Mouse (Mus musculus): Measurements from ENCODE around the gene Tm4sf19. TPM values are rescaled to one million over a fixed set of nuclear protein-coding genes. Genes with fewer than 3 reads are reported as not detected.
A peak's percentile ranks its signal among the peaks of the same experiment; 100 is the strongest.

Tm4sf19 gene
- not detected in 2 replicates for polyA plus RNA-seq (2014; fragmentation: Nextera tagmentation; extraction: Ambion mirVana)

DNA sequence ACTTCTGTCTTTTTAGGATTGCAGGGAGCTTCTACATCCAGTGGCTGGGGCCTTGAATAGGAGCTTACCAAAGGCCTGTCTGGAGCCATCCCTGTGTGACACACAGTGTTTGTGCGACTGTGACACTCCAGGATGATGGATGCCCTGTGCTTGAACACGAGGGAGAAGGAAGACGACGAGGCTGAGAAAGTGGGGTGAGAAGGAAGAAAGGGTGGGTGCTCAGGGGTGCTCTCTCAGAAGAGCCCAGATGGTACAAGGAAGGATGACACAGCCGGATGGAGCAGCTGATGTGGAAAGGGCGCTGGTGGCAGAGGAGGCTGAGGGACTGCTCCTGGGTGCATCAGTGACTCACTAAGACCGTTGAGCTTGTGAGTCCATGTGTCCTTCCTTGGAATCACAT is at the start of gene Tm4sf19:
TSS of gene Tm4sf19 (plus strand) at position 240 of the 400 bp plus-strand sequence.
- no peaks in the 10 kb centered on the region for H3K27me3 ChIP-seq (ENCODE audit: control insufficient read depth, insufficient read depth, low read length)
- 79% methylated on average over 7 of the region's 7 CpGs for WGBS
- no peak within 1 kb of the TSS for H3K27ac ChIP-seq (ENCODE audit: low read depth, low read length)
- no peaks in the 10 kb centered on the region for H3K4me1 ChIP-seq (replicated peaks; ENCODE audit: control insufficient read depth, insufficient read depth, low read length)
- H3K4me3 ChIP-seq (ENCODE audit: low read depth, low read length): no peak within 1 kb of the TSS
- ATAC-seq (ENCODE audit: low FRiP score) (no peak), DNase-seq (ENCODE audit: low spot score) (no peak)
- no peaks in the 10 kb centered on the region for H3K9me3 ChIP-seq (ENCODE audit: control insufficient read depth, low read length)
- no peaks in the 10 kb centered on the region for H3K36me3 ChIP-seq (ENCODE audit: control insufficient read depth, insufficient read depth, low read length)
- no peak within 1 kb of the TSS for H3K9ac ChIP-seq (ENCODE audit: low read depth, low read length)
- no peak within 1 kb of the TSS for H3K4me2 ChIP-seq (replicated peaks; ENCODE audit: low read depth, low read length)

- H3K27me3 ChIP-seq (ENCODE audit: control insufficient read depth, insufficient read depth, low read length): no peaks in the 10 kb centered on the region
- H3K9ac ChIP-seq (ENCODE audit: low read depth, low read length): no peak overlapping the region
- no peak overlapping the region for H3K4me2 ChIP-seq (replicated peaks; ENCODE audit: low read depth, low read length)
- no peak overlapping the region for H3K27ac ChIP-seq (ENCODE audit: low read depth, low read length)
- no peaks in the 10 kb centered on the region for H3K9me3 ChIP-seq (ENCODE audit: control insufficient read depth, low read length)
- H3K4me3 ChIP-seq (ENCODE audit: low read depth, low read length): no peak overlapping the region
- DNase-seq (ENCODE audit: low spot score) (no peak), ATAC-seq (ENCODE audit: low FRiP score) (no peak)
- WGBS: 94% methylated on average over 3 of the region's 3 CpGs
- no peaks in the 10 kb centered on the region for H3K4me1 ChIP-seq (replicated peaks; ENCODE audit: control insufficient read depth, insufficient read depth, low read length)
- H3K36me3 ChIP-seq (ENCODE audit: control insufficient read depth, insufficient read depth, low read length): no peaks in the 10 kb centered on the region; the same call in 1 of the 2 replicates
Measured at GRCm38 (mm10) chr16:32350776-32351175, 49.5 kb upstream of the Tm4sf19 start.

DNA sequence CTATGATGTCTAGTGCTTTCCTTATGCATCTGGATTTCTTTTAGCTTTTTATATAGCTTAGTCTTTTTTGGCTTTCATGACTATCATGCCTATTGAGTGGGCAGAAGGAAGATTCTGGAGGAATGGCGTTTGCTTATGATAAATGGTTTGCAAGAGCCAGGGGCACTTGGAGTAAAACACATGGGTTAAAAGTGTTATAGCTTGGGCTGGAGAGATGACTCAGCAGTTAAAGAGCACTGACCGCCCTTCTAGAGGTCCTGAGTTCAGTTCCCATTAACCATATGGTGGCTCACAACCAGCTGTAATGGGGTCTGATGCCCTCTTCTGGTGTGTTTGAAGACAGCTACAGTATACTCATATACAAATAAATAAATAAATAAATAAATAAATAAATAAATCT is 36.8 kb upstream of the Tm4sf19 start:
- DNase-seq (ENCODE audit: low spot score) (no peak), ATAC-seq (ENCODE audit: low FRiP score) (no peak)
- H3K27me3 ChIP-seq (ENCODE audit: control insufficient read depth, insufficient read depth, low read length): no peaks in the 10 kb centered on the region
- peaks cover 5% of the 10 kb centered on the region; the same call in 1 of the 2 replicates for H3K36me3 ChIP-seq (ENCODE audit: control insufficient read depth, insufficient read depth, low read length)
- no peak overlapping the region for H3K27ac ChIP-seq (ENCODE audit: low read depth, low read length)
- H3K9ac ChIP-seq (ENCODE audit: low read depth, low read length): no peak overlapping the region
- no peaks in the 10 kb centered on the region for H3K9me3 ChIP-seq (ENCODE audit: control insufficient read depth, low read length)
- no peak overlapping the region for H3K4me3 ChIP-seq (ENCODE audit: low read depth, low read length)
- no peak overlapping the region for H3K4me2 ChIP-seq (replicated peaks; ENCODE audit: low read depth, low read length)
- H3K4me1 ChIP-seq (replicated peaks; ENCODE audit: control insufficient read depth, insufficient read depth, low read length): no peaks in the 10 kb centered on the region
- WGBS: 91% methylated on average over 2 of the region's 2 CpGs

DNA sequence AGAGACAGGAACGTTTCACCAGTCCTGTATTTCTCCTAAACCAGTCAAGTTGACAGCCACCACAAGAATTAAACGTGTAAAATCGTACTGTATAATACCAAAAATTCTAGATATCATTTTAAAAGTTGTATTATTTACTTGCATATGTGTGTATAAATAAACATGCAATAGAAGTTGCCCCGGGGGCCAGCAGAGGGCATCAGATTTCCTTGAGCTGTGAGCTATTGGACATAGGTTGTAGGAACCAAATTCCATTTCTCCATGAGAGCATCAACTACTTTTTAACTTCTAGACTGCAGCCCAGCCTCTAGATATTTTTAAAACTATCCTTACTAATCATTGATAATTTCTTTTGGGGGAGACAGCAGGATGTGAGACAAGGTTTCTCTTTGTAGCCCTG is 29.0 kb upstream of the Tm4sf19 start:
- Histone ChIP-seq H3K27me3 (ENCODE audit: control insufficient read depth, insufficient read depth, low read length) (no peaks in the 10 kb centered on the region), H3K4me1 (replicated peaks; ENCODE audit: control insufficient read depth, insufficient read depth, low read length) (no peaks in the 10 kb centered on the region), H3K4me2 (replicated peaks; ENCODE audit: low read depth, low read length) (no peak overlapping the region), H3K4me3 (ENCODE audit: low read depth, low read length) (no peak overlapping the region), H3K27ac (ENCODE audit: low read depth, low read length) (no peak overlapping the region), H3K36me3 (ENCODE audit: control insufficient read depth, insufficient read depth, low read length) (0 out of 2 replicates have a peak, but pooled peaks cover 3% of the 10 kb centered on the region), H3K9me3 (ENCODE audit: control insufficient read depth, low read length) (no peaks in the 10 kb centered on the region), H3K9ac (ENCODE audit: low read depth, low read length) (no peak overlapping the region)
- no peak for ATAC-seq (ENCODE audit: low FRiP score)
- 95% methylated on average over 4 of the region's 4 CpGs for WGBS
- DNase-seq (ENCODE audit: low spot score): peak; percentile 21

DNA sequence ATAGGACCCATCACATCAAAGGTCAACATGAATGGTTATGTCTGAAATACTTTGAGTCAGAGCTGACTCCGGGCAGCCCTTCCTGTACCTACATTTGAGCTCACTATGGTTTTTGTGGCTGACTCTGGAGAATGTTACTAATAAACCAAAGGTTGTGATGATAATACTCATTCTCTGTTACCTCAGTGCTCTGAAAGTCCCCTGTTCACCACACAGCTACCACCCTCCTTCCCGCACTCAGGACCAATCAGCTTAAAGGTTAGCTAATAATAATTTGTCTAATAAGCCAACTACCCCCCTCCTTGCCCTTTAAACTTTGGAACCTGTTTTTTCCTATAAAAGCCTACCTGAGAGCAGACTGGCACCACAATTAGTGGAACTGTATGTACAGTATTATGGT is 20.7 kb upstream of the Tm4sf19 start:
- no peak for ATAC-seq (ENCODE audit: low FRiP score)
- Histone ChIP-seq H3K27me3 (ENCODE audit: control insufficient read depth, insufficient read depth, low read length) (no peaks in the 10 kb centered on the region), H3K9me3 (ENCODE audit: control insufficient read depth, low read length) (no peaks in the 10 kb centered on the region), H3K4me1 (replicated peaks; ENCODE audit: control insufficient read depth, insufficient read depth, low read length) (no peaks in the 10 kb centered on the region), H3K4me3 (ENCODE audit: low read depth, low read length) (no peak overlapping the region), H3K4me2 (replicated peaks; ENCODE audit: low read depth, low read length) (no peak overlapping the region), H3K9ac (ENCODE audit: low read depth, low read length) (no peak overlapping the region), H3K27ac (ENCODE audit: low read depth, low read length) (no peak overlapping the region), H3K36me3 (ENCODE audit: control insufficient read depth, insufficient read depth, low read length) (0 out of 2 replicates have a peak, but pooled peaks cover 6% of the 10 kb centered on the region)
- no peak for DNase-seq (ENCODE audit: low spot score)
- 93% methylated on average over 2 of the region's 2 CpGs for WGBS

GRCm38 (mm10) chr16:32382901-32383300 is 17.4 kb upstream of the Tm4sf19 start:
- no peak overlapping the region for H3K4me2 ChIP-seq (replicated peaks; ENCODE audit: low read depth, low read length)
- H3K9me3 ChIP-seq (ENCODE audit: control insufficient read depth, low read length): no peaks in the 10 kb centered on the region
- no peaks in the 10 kb centered on the region for H3K27me3 ChIP-seq (ENCODE audit: control insufficient read depth, insufficient read depth, low read length)
- H3K36me3 ChIP-seq (ENCODE audit: control insufficient read depth, insufficient read depth, low read length): 0 out of 2 replicates have a peak, but pooled peaks cover 7% of the 10 kb centered on the region
- H3K4me1 ChIP-seq (replicated peaks; ENCODE audit: control insufficient read depth, insufficient read depth, low read length): no peaks in the 10 kb centered on the region
- no peak for DNase-seq (ENCODE audit: low spot score)
- no peak overlapping the region for H3K9ac ChIP-seq (ENCODE audit: low read depth, low read length)
- H3K4me3 ChIP-seq (ENCODE audit: low read depth, low read length): no peak overlapping the region
- ATAC-seq (ENCODE audit: low FRiP score): no peak
- no peak overlapping the region for H3K27ac ChIP-seq (ENCODE audit: low read depth, low read length)

DNA sequence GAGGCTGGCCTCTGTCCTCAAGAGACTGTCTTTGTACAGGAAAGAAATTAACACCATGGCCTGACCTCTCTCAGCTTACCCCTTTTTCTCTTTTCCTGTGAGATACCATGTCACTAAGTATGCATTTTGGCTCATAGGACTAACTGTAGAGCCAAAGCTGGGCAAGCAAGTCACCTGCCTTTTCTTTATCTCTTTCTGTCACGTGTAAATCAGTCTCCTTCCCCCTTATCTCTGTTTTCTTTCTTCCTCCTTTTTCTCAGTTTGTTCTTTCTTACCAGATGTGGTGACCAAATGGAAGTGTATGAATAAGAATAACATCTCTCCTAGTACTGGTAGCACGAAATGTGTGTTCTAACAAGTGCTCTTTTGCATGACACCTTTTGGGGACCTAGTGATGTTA is 15.4 kb upstream of the Tm4sf19 start:
- ATAC-seq (ENCODE audit: low FRiP score) (no peak), DNase-seq (ENCODE audit: low spot score) (no peak)
- Histone ChIP-seq H3K9me3 (ENCODE audit: control insufficient read depth, low read length) (no peaks in the 10 kb centered on the region), H3K27me3 (ENCODE audit: control insufficient read depth, insufficient read depth, low read length) (no peaks in the 10 kb centered on the region), H3K4me3 (ENCODE audit: low read depth, low read length) (no peak overlapping the region), H3K4me1 (replicated peaks; ENCODE audit: control insufficient read depth, insufficient read depth, low read length) (no peaks in the 10 kb centered on the region), H3K4me2 (replicated peaks; ENCODE audit: low read depth, low read length) (no peak overlapping the region), H3K27ac (ENCODE audit: low read depth, low read length) (no peak overlapping the region), H3K36me3 (ENCODE audit: control insufficient read depth, insufficient read depth, low read length) (0 out of 2 replicates have a peak, but pooled peaks cover 3% of the 10 kb centered on the region), H3K9ac (ENCODE audit: low read depth, low read length) (no peak overlapping the region)
- WGBS: 97% methylated on average over 2 of the region's 2 CpGs

GRCm38 (mm10) chr16:32386826-32387225 is 13.5 kb upstream of the Tm4sf19 start:
- Histone ChIP-seq H3K9me3 (ENCODE audit: control insufficient read depth, low read length) (no peaks in the 10 kb centered on the region), H3K27me3 (ENCODE audit: control insufficient read depth, insufficient read depth, low read length) (no peaks in the 10 kb centered on the region), H3K4me3 (ENCODE audit: low read depth, low read length) (no peak overlapping the region), H3K9ac (ENCODE audit: low read depth, low read length) (no peak overlapping the region), H3K4me2 (replicated peaks; ENCODE audit: low read depth, low read length) (no peak overlapping the region), H3K27ac (ENCODE audit: low read depth, low read length) (no peak overlapping the region), H3K4me1 (replicated peaks; ENCODE audit: control insufficient read depth, insufficient read depth, low read length) (no peaks in the 10 kb centered on the region), H3K36me3 (ENCODE audit: control insufficient read depth, insufficient read depth, low read length) (0 out of 2 replicates have a peak, but pooled peaks cover 3% of the 10 kb centered on the region)
- WGBS: 97% methylated on average over 3 of the region's 3 CpGs
- ATAC-seq (ENCODE audit: low FRiP score): no peak
- DNase-seq (ENCODE audit: low spot score): no peak

GRCm38 (mm10) chr16:32389049-32389448 is 11.3 kb upstream of the Tm4sf19 start:
- no peaks in the 10 kb centered on the region for H3K9me3 ChIP-seq (ENCODE audit: control insufficient read depth, low read length)
- no peak overlapping the region for H3K9ac ChIP-seq (ENCODE audit: low read depth, low read length)
- H3K27ac ChIP-seq (ENCODE audit: low read depth, low read length): no peak overlapping the region
- H3K36me3 ChIP-seq (ENCODE audit: control insufficient read depth, insufficient read depth, low read length): 0 out of 2 replicates have a peak, but pooled peaks cover 3% of the 10 kb centered on the region
- H3K4me1 ChIP-seq (replicated peaks; ENCODE audit: control insufficient read depth, insufficient read depth, low read length): no peaks in the 10 kb centered on the region
- ATAC-seq (ENCODE audit: low FRiP score) (no peak), DNase-seq (ENCODE audit: low spot score) (no peak)
- H3K4me3 ChIP-seq (ENCODE audit: low read depth, low read length): no peak overlapping the region
- H3K27me3 ChIP-seq (ENCODE audit: control insufficient read depth, insufficient read depth, low read length): no peaks in the 10 kb centered on the region
- no peak overlapping the region for H3K4me2 ChIP-seq (replicated peaks; ENCODE audit: low read depth, low read length)

Data from hindbrain, embryonic 11.5 days (tissue).